Mouse (Mus musculus) left cerebral cortex, postnatal 10 days (tissue): ENCODE results near the gene Arhgap10. TPM values are rescaled to one million over a fixed set of nuclear protein-coding genes. Genes with fewer than 3 reads are reported as not detected.
A peak's percentile ranks its signal among the peaks of the same experiment; 100 is the strongest.

Source experiments
- DNase-seq, 2 experiments: peaks; one replicate each; pipeline ENCODE4 v3.0.0; 2021 to 2022; ENCODE audit warnings: low spot score in 2 of 2, mixed read lengths in 1 of 2; ENCODE audit errors: extremely low spot score in 1 of 2
- intact Hi-C: fragments of 180-260 bp; cut with DNase I; formaldehyde crosslinking; loops from one replicate; pipeline ENCODE4 v1.15.1; 2025
- total RNA-seq, 2 experiments: library from RNA; stranded (reverse); gene quantifications; 2 replicates each; pipeline ENCODE4 v1.2.3; 2021

The Arhgap10 gene
- total RNA-seq, 2 experiments from 2014 or later, result 11.0 TPM

- intact Hi-C loops, result loop anchor here (5.0 kb wide), 1 partner anchor 89 kb away; the partner anchor contains the start of gene Arhgap10
- DNase-seq, result no peak
Observed at GRCm38 (mm10) chr8:77428015-77428414, 89.7 kb downstream of the Arhgap10 start.

- DNase-seq, result no peak
- intact Hi-C loops, result loop anchor here (5.0 kb wide), 1 partner anchor 90 kb away; the partner anchor contains the start of gene Arhgap10
Observed at GRCm38 (mm10) chr8:77427438-77427837, 90.3 kb downstream of the Arhgap10 start.

GRCm38 (mm10) chr8:77423850-77424249 lies 93.9 kb downstream of the Arhgap10 start:
- DNase-seq, result no peak
- intact Hi-C loops, result no loop called here

- intact Hi-C loops, result no loop called here
- no peak for DNase-seq
Observed at GRCm38 (mm10) chr8:77422632-77423252, 95.0 kb downstream of the Arhgap10 start.

- no peak for DNase-seq
- intact Hi-C loops, result loop anchor here (2.0 kb wide), 1 partner anchor 113 kb away; no protein-coding TSS in a partner anchor
Observed at GRCm38 (mm10) chr8:77421596-77421995, 96.2 kb downstream of the Arhgap10 start.

- peak; percentile 59 to 64 for DNase-seq
- intact Hi-C loops, result loop anchor here (2.0 to 10.0 kb wide), 2 partner anchors 115 to 195 kb away; partner anchors contain the start of gene Tmem184c
Observed at GRCm38 (mm10) chr8:77419731-77420130, 98.0 kb downstream of the Arhgap10 start.

GRCm38 (mm10) chr8:77416738-77417137 lies 101.0 kb downstream of the Arhgap10 start:
- DNase-seq, result no peak
- intact Hi-C loops, result loop anchor here (10.0 kb wide), 1 partner anchor 198 kb away; the partner anchor contains the start of gene Tmem184c

- intact Hi-C loops, result loop anchor here (10.0 kb wide), 1 partner anchor 199 kb away; the partner anchor contains the start of gene Tmem184c
- no peak for DNase-seq
Observed at GRCm38 (mm10) chr8:77416034-77416433, 101.7 kb downstream of the Arhgap10 start.

GRCm38 (mm10) chr8:77411262-77411661 lies 106.5 kb downstream of the Arhgap10 start:
- intact Hi-C loops, result loop anchor here (10.0 kb wide), 1 partner anchor 204 kb away; the partner anchor contains the start of gene Tmem184c
- no peak for DNase-seq

- intact Hi-C loops, result loop anchor here (10.0 kb wide), 1 partner anchor 204 kb away; the partner anchor contains the start of gene Tmem184c
- no peak for DNase-seq
Observed at GRCm38 (mm10) chr8:77410394-77410793, 107.4 kb downstream of the Arhgap10 start.

- no peak for DNase-seq
- intact Hi-C loops, result no loop called here
Observed at GRCm38 (mm10) chr8:77408527-77409215, 109.1 kb downstream of the Arhgap10 start.

GRCm38 (mm10) chr8:77406846-77407245 lies 110.9 kb downstream of the Arhgap10 start:
- intact Hi-C loops, result no loop called here
- no peak for DNase-seq

- intact Hi-C loops, result no loop called here
- no peak for DNase-seq
Observed at GRCm38 (mm10) chr8:77406444-77406843, 111.3 kb downstream of the Arhgap10 start.

GRCm38 (mm10) chr8:77404017-77404416 lies 113.7 kb downstream of the Arhgap10 start:
- no peak for DNase-seq
- intact Hi-C loops, result no loop called here

GRCm38 (mm10) chr8:77401934-77402333 lies 115.8 kb downstream of the Arhgap10 start:
- DNase-seq, result no peak
- intact Hi-C loops, result no loop called here

GRCm38 (mm10) chr8:77401140-77401539 lies 116.6 kb downstream of the Arhgap10 start:
- intact Hi-C loops, result no loop called here
- DNase-seq, result no peak

GRCm38 (mm10) chr8:77384080-77384479 lies 133.7 kb downstream of the Arhgap10 start:
- intact Hi-C loops, result no loop called here

GRCm38 (mm10) chr8:77383671-77384070 lies 134.1 kb downstream of the Arhgap10 start:
- no peak for DNase-seq
- intact Hi-C loops, result no loop called here

More at GRCm38 (mm10) chr8:77384080-77384479, 133.7 kb downstream of the Arhgap10 start:
- DNase-seq, result no peak

GRCm38 (mm10) chr8:77380844-77381243 lies 136.9 kb downstream of the Arhgap10 start:
- intact Hi-C loops, result no loop called here
- no peak for DNase-seq

GRCm38 (mm10) chr8:77379300-77379699 lies 138.5 kb downstream of the Arhgap10 start:
- DNase-seq, result no peak
- intact Hi-C loops, result no loop called here
